Mouse (Mus musculus): ENCODE measurements around the gene Tspan9. TPM values are rescaled to one million over a fixed set of nuclear protein-coding genes. Genes with fewer than 3 reads are reported as not detected.

Gene Tspan9
- polyA plus RNA-seq, 1 experiment = 107 TPM

DNA sequence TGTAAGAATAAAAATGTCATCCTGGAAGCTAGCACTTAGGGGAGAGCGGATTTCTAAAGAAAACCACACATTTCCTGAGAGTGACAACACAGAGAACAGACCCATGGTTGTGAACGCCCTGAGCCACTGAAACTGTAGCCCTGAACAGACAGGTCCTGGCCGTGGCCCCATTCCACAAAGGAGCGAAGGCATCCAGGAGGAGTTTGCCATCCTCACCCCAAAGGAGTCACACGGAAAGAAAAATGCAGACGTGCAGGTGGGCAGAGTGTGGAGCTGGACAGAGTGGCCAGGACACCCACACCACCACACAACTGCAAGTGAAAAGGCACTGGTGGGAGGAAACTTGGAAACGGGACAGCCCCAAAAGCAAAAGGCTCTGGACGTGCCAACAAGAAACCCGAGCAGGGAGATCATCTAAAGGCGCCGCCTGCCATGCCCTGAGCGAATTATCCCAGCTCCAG is 136.1 kb downstream of the Tspan9 start:
- Histone ChIP-seq H3K36me3 (ENCODE audit: control insufficient read depth, insufficient read depth, low read length) (no peaks in the 10 kb centered on the region), H3K27ac (ENCODE audit: insufficient read depth, low read depth, low read length) (0 out of 2 replicates have a peak overlapping the region, but pooled peaks have one; percentile 4), H3K27me3 (replicated peaks; ENCODE audit: control insufficient read depth, insufficient read depth, low read length) (no peaks in the 10 kb centered on the region), H3K4me3 (ENCODE audit: insufficient read depth, low read depth, low read length) (no peak overlapping the region), H3K4me1 (ENCODE audit: control insufficient read depth, insufficient read depth, low read length) (no peaks in the 10 kb centered on the region)
- no peak for TF ChIP-seq CTCF (conservative IDR thresholded peaks at IDR 0.05; ENCODE audit: insufficient read depth, insufficient read length, low read depth, low read length)
- no peak for TF ChIP-seq POLR2A (IDR thresholded peaks at IDR 0.05; ENCODE audit: low read depth, low read length)
- peak; percentile 61 for DNase-seq
- WGBS = 53% methylated on average over 12 of the region's 12 CpGs

DNA sequence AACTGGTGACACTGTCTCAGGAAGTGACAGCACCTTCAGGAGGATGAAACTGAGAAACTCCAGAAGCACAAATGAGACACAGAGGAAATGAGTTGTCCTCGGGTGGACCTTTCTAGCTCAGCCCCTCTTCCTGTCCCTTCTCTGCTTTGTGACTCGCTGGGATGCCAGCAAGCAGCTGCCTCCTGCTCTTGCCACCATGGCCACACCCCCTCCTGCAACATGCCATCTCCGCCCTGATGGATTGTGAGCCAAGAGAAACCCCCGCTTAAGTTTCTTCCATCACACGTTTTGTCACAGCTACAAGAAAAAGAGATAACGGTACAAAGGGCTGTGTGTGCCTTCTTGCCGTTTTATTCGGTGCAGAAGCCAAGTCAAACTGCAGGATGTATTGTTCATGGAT is 137.2 kb downstream of the Tspan9 start:
- TF ChIP-seq POLR2A (IDR thresholded peaks at IDR 0.05; ENCODE audit: low read depth, low read length) (no peak), CTCF (conservative IDR thresholded peaks at IDR 0.05; ENCODE audit: insufficient read depth, insufficient read length, low read depth, low read length) (no peak)
- 37% methylated on average over 8 of the region's 8 CpGs for whole genome bisulfite sequencing
- H3K36me3 ChIP-seq (ENCODE audit: control insufficient read depth, insufficient read depth, low read length) = no peaks in the 10 kb centered on the region
- H3K4me1 ChIP-seq (ENCODE audit: control insufficient read depth, insufficient read depth, low read length) = no peaks in the 10 kb centered on the region
- H3K27me3 ChIP-seq (replicated peaks; ENCODE audit: control insufficient read depth, insufficient read depth, low read length) = no peaks in the 10 kb centered on the region
- DNase-seq = no peak
- no peak overlapping the region for H3K27ac ChIP-seq (ENCODE audit: insufficient read depth, low read depth, low read length)
- H3K4me3 ChIP-seq (ENCODE audit: insufficient read depth, low read depth, low read length) = no peak overlapping the region

DNA sequence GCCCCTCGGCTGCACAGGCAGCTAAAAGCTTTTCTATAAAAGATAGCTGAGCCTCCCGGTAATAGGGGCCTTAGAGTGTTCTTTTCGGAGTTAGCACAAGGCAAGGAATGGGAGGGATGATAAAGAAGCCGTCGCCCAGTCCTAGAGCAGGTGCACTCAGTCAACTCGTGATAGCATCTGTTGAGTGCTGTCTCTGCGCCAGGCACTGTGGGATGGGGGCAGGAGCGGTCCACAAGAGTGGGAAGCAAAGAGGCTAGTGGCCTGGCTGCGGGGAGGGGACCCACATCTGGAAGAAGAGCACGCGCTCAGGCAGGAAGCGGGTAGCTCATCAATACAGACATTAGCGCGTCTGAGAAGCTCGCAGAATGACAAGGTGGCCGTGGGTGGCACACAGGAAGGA is 138.8 kb downstream of the Tspan9 start:
- TF ChIP-seq CTCF (conservative IDR thresholded peaks at IDR 0.05; ENCODE audit: insufficient read depth, insufficient read length, low read depth, low read length) = no peak
- no peak for TF ChIP-seq POLR2A (IDR thresholded peaks at IDR 0.05; ENCODE audit: low read depth, low read length)
- DNase-seq = no peak
- no peaks in the 10 kb centered on the region for H3K36me3 ChIP-seq (ENCODE audit: control insufficient read depth, insufficient read depth, low read length)
- no peak overlapping the region for H3K4me3 ChIP-seq (ENCODE audit: insufficient read depth, low read depth, low read length)
- H3K27me3 ChIP-seq (replicated peaks; ENCODE audit: control insufficient read depth, insufficient read depth, low read length) = no peaks in the 10 kb centered on the region
- no peaks in the 10 kb centered on the region for H3K4me1 ChIP-seq (ENCODE audit: control insufficient read depth, insufficient read depth, low read length)
- 86% methylated on average over 16 of the region's 16 CpGs for WGBS
- no peak overlapping the region for H3K27ac ChIP-seq (ENCODE audit: insufficient read depth, low read depth, low read length)

DNA sequence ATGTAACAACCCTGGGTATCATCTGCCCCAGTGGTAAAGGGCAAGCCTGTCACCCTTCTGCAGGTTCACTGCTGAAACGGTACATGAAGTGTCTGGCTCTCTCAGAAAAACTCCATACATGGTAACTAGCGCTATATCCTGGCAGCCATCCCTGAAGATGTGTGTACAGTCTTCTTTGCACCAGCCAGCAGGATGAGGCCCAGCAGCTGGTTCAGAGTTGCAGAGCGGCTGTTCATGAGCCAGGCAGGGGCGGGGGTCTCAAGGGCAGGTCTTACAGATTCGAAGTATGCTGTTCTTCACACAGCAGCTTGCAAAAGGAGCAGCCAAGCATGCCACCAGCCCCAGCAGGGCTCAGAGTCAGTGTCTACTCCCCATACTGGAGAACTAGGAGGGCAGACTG is 139.9 kb downstream of the Tspan9 start:
- Histone ChIP-seq H3K27ac (ENCODE audit: insufficient read depth, low read depth, low read length) (no peak overlapping the region), H3K36me3 (ENCODE audit: control insufficient read depth, insufficient read depth, low read length) (no peaks in the 10 kb centered on the region), H3K4me1 (ENCODE audit: control insufficient read depth, insufficient read depth, low read length) (no peaks in the 10 kb centered on the region), H3K4me3 (ENCODE audit: insufficient read depth, low read depth, low read length) (no peak overlapping the region), H3K27me3 (replicated peaks; ENCODE audit: control insufficient read depth, insufficient read depth, low read length) (no peaks in the 10 kb centered on the region)
- no peak for TF ChIP-seq POLR2A (IDR thresholded peaks at IDR 0.05; ENCODE audit: low read depth, low read length)
- no peak for DNase-seq
- WGBS = 62% methylated on average over 5 of the region's 5 CpGs

DNA sequence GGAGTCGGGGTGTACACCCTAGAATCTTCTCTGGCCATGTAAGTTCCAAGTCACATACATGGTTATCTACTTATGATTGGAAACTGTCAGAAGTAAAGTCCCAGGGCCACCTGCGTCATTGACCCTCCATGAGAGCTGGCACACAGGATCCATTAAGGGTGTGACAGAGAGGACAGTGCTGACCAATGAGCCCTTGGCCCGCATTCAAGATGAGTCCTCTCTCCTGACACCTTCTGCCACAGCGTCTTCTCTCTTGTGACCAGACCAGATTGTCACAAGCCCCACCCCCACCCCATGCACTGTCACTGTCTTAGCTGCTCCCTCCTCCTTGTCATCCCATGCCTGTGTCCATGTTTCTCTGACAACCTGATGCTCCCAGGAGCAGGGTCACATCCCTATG is 140.7 kb downstream of the Tspan9 start:
- 81% methylated on average over 4 of the region's 4 CpGs for WGBS
- H3K27ac ChIP-seq (ENCODE audit: insufficient read depth, low read depth, low read length) = no peak overlapping the region
- no peaks in the 10 kb centered on the region for H3K4me1 ChIP-seq (ENCODE audit: control insufficient read depth, insufficient read depth, low read length)
- H3K27me3 ChIP-seq (replicated peaks; ENCODE audit: control insufficient read depth, insufficient read depth, low read length) = no peaks in the 10 kb centered on the region
- no peak overlapping the region for H3K4me3 ChIP-seq (ENCODE audit: insufficient read depth, low read depth, low read length)
- DNase-seq = no peak
- no peaks in the 10 kb centered on the region for H3K36me3 ChIP-seq (ENCODE audit: control insufficient read depth, insufficient read depth, low read length)
- TF ChIP-seq POLR2A (IDR thresholded peaks at IDR 0.05; ENCODE audit: low read depth, low read length) = no peak
- TF ChIP-seq CTCF (conservative IDR thresholded peaks at IDR 0.05; ENCODE audit: insufficient read depth, insufficient read length, low read depth, low read length) = no peak

DNA sequence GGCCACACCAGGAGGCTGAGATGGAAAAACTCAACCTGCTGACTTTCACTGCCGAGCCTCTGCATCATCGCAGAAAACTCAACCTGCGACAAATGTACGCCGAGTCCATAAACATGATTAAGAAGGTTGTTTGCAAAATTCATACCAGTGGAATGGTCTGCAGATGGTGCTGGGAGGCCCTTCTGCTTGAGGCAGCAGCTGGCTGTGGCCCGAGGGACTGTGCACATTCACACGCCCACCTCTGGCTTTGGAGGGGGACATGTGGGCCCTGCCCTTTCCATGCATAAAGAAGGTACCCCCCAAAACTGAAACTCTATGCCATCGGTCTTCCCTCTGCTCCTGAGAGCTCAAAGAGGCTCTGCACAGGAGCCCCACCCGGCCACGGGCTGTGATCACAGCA is 141.3 kb downstream of the Tspan9 start:
- no peak for TF ChIP-seq POLR2A (IDR thresholded peaks at IDR 0.05; ENCODE audit: low read depth, low read length)
- no peak for TF ChIP-seq CTCF (conservative IDR thresholded peaks at IDR 0.05; ENCODE audit: insufficient read depth, insufficient read length, low read depth, low read length)
- Histone ChIP-seq H3K4me1 (ENCODE audit: control insufficient read depth, insufficient read depth, low read length) (no peaks in the 10 kb centered on the region), H3K27me3 (replicated peaks; ENCODE audit: control insufficient read depth, insufficient read depth, low read length) (no peaks in the 10 kb centered on the region), H3K27ac (ENCODE audit: insufficient read depth, low read depth, low read length) (no peak overlapping the region), H3K4me3 (ENCODE audit: insufficient read depth, low read depth, low read length) (no peak overlapping the region), H3K36me3 (ENCODE audit: control insufficient read depth, insufficient read depth, low read length) (no peaks in the 10 kb centered on the region)
- WGBS = 76% methylated on average over 10 of the region's 10 CpGs
- no peak for DNase-seq

DNA sequence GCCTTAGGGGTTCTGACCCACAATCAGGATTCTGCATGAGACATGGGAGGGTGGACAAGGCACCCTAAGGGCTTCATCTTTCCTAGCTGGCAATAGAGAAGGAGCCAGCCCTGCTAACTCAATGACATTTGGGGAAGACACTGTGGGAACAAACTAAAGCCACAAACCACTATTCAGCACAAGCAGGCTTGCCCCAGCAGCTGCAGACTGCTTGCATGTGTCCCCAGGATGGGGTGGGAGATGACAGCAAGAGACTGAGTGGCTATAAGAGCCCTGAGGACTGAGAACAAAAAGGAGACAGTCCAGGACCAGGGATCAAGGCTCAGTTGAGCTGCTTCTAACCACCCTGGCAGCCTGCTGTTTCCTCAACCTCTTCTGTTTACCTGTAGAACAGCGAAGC is 141.8 kb downstream of the Tspan9 start:
- Histone ChIP-seq H3K4me3 (ENCODE audit: insufficient read depth, low read depth, low read length) (no peak overlapping the region), H3K27me3 (replicated peaks; ENCODE audit: control insufficient read depth, insufficient read depth, low read length) (no peaks in the 10 kb centered on the region), H3K36me3 (ENCODE audit: control insufficient read depth, insufficient read depth, low read length) (no peaks in the 10 kb centered on the region), H3K27ac (ENCODE audit: insufficient read depth, low read depth, low read length) (no peak overlapping the region), H3K4me1 (ENCODE audit: control insufficient read depth, insufficient read depth, low read length) (no peaks in the 10 kb centered on the region)
- 97% methylated on average over 1 of the region's 1 CpGs for WGBS
- no peak for DNase-seq
- TF ChIP-seq CTCF (conservative IDR thresholded peaks at IDR 0.05; ENCODE audit: insufficient read depth, insufficient read length, low read depth, low read length) (no peak), POLR2A (IDR thresholded peaks at IDR 0.05; ENCODE audit: low read depth, low read length) (no peak)

DNA sequence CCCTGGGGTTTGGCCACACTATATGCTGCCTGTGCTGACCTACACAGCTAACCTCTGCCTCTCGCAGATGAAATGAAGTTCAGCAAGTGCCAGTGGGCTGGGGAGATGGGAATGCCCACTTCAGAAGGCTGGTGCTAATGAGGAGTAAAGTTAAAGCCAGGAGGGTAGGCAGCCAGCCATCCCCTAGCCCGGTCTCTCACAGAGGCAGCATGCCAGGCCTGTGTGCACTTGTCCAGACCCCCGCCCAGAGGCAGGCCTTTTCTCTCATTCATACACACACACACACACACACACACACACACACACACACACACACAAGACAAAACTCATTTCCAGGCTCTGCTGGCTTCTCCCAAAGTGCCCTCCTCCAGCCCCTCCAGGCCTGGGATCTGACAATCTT is 142.6 kb downstream of the Tspan9 start:
- 87% methylated on average over 3 of the region's 3 CpGs for WGBS
- Histone ChIP-seq H3K4me1 (ENCODE audit: control insufficient read depth, insufficient read depth, low read length) (no peaks in the 10 kb centered on the region), H3K27me3 (replicated peaks; ENCODE audit: control insufficient read depth, insufficient read depth, low read length) (no peaks in the 10 kb centered on the region), H3K4me3 (ENCODE audit: insufficient read depth, low read depth, low read length) (no peak overlapping the region), H3K36me3 (ENCODE audit: control insufficient read depth, insufficient read depth, low read length) (no peaks in the 10 kb centered on the region), H3K27ac (ENCODE audit: insufficient read depth, low read depth, low read length) (no peak overlapping the region)
- no peak for DNase-seq
- TF ChIP-seq CTCF (conservative IDR thresholded peaks at IDR 0.05; ENCODE audit: insufficient read depth, insufficient read length, low read depth, low read length) = no peak
- no peak for TF ChIP-seq POLR2A (IDR thresholded peaks at IDR 0.05; ENCODE audit: low read depth, low read length)

Measured in kidney, adult 2 months (tissue).